Mouse (Mus musculus) cerebellum, adult 2 months (tissue): ENCODE measurements around the gene Tmem41a.

Source experiments
- CTCF ChIP-seq: fragments of 200-500 bp; IDR thresholded peaks from 2 replicates; pipeline ENCODE4 v1.5.1; 2011; ENCODE audit warnings: low read depth, mild to moderate bottlenecking, control low read depth, low read length, moderate library complexity, borderline replicate concordance; ENCODE audit not compliant: insufficient read depth
- POLR2A ChIP-seq: fragments of 200-500 bp; IDR thresholded peaks from 2 replicates; pipeline ENCODE4 v1.6.1; 2011; ENCODE audit warnings: low read length, control low read depth, borderline replicate concordance; ENCODE audit not compliant: insufficient read depth

DNA sequence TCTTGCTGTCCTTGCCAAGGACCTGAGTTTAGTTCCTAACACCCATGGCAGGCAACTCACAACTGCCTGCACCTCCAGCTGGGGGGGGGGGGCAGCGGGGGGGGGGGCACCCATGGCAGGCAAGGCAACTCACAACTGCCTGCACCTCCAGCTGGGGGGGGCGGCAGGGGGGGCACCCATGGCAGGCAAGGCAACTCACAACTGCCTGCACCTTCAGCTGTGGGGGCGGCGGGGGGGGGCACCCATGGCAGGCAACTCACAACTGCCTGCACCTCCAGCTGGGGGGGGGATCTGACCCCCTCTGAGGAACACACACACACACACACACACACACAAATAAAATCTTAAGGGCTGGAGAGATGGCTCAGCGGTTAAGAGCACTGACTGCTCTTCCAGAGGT lies 22.5 kb upstream of the Tmem41a start:
- TF ChIP-seq POLR2A (no peak), CTCF (no peak)
